Mouse (Mus musculus) ES-Bruce4 (cell line): ENCODE data around the gene Por. TPM values are rescaled to one million over a fixed set of nuclear protein-coding genes. Genes with fewer than 3 reads are reported as not detected.

Experiments
- H3K27ac ChIP-seq: 2 replicates; pipeline ENCODE4 v1.5.1; 2012; ENCODE audit warnings: low read length, inconsistent platforms; ENCODE audit not compliant: insufficient read depth
- H3K27me3 ChIP-seq: 2 replicates; pipeline ENCODE4 v1.6.1; 2012; ENCODE audit warnings: mild to moderate bottlenecking, low read length, inconsistent platforms; ENCODE audit not compliant: control insufficient read depth, poor library complexity, insufficient read depth, severe bottlenecking
- H3K36me3 ChIP-seq: 2 replicates; pipeline ENCODE4 v1.6.1; 2012; ENCODE audit warnings: inconsistent platforms, mild to moderate bottlenecking, low read length, moderate library complexity; ENCODE audit not compliant: control insufficient read depth, poor library complexity, insufficient read depth, severe bottlenecking
- H3K4me1 ChIP-seq: one replicate; pipeline ENCODE4 v1.8.1; 2011; ENCODE audit warnings: low read length; ENCODE audit not compliant: control insufficient read depth, insufficient read depth
- H3K4me3 ChIP-seq: 2 replicates; pipeline ENCODE4 v1.5.1; 2011; ENCODE audit warnings: low read depth, mild to moderate bottlenecking, low read length
- H3K9ac ChIP-seq: 2 replicates; pipeline ENCODE4 v1.6.1; 2012; ENCODE audit warnings: low read depth, mild to moderate bottlenecking, inconsistent platforms; ENCODE audit not compliant: poor library complexity, severe bottlenecking
- H3K9me3 ChIP-seq: replicated peaks from 2 replicates; pipeline ENCODE4 v1.6.1; 2012; ENCODE audit warnings: mild to moderate bottlenecking, low read length, inconsistent platforms; ENCODE audit not compliant: control insufficient read depth, poor library complexity, insufficient read depth, severe bottlenecking
- CTCF ChIP-seq: IDR thresholded peaks from one replicate; pipeline ENCODE4 v1.8.1; 2011; ENCODE audit warnings: low read depth, low read length
- EP300 ChIP-seq: IDR thresholded peaks from 2 replicates; pipeline ENCODE4 v1.6.1; 2011; ENCODE audit warnings: low read depth, low read length; ENCODE audit not compliant: insufficient read depth
- POLR2A ChIP-seq: IDR thresholded peaks from one replicate; pipeline ENCODE4 v1.8.1; 2011; ENCODE audit warnings: low read length; ENCODE audit not compliant: insufficient read depth
- polyA plus RNA-seq: library from polyadenylated mRNA; stranded (reverse); fragments of >200 nt; gene quantifications from 2 replicates; pipeline ENCODE4 v1.2.4, GENCODE M21; 2011; ENCODE audit warnings: low read depth; ENCODE audit not compliant: missing spikeins, insufficient read depth, insufficient read length

Gene Por
- polyA plus RNA-seq, 1 experiment, result 41.4 TPM

GRCm38 (mm10) chr5:135674349-135674775, 4.5 kb downstream of the Por start:
- TF ChIP-seq EP300, result no peak
- no peak for TF ChIP-seq CTCF
- no peak for TF ChIP-seq POLR2A
- Histone ChIP-seq H3K9me3 (no peaks in the 10 kb centered on the region), H3K27me3 (no peaks in the 10 kb centered on the region), H3K36me3 (no peaks in the 10 kb centered on the region), H3K27ac (peak overlapping the region; percentile 29), H3K9ac (no peak overlapping the region), H3K4me3 (no peak overlapping the region), H3K4me1 (peaks cover 4% of the 10 kb centered on the region)

- TF ChIP-seq POLR2A, result no peak
- TF ChIP-seq EP300, result peak; percentile 65; the same call in 1 of the 2 replicates
- no peak for TF ChIP-seq CTCF
- no peaks in the 10 kb centered on the region for H3K27me3 ChIP-seq
- H3K36me3 ChIP-seq, result no peaks in the 10 kb centered on the region
Measured at GRCm38 (mm10) chr5:135674821-135675220, 5.0 kb downstream of the Por start.

GRCm38 (mm10) chr5:135676696-135677095, 6.9 kb downstream of the Por start:
- Histone ChIP-seq H3K4me1 (peaks cover 4% of the 10 kb centered on the region), H3K36me3 (no peaks in the 10 kb centered on the region), H3K9me3 (peaks cover under 1% of the 10 kb centered on the region; the same call in 1 of the 2 replicates), H3K9ac (no peak overlapping the region), H3K27me3 (no peaks in the 10 kb centered on the region), H3K27ac (no peak overlapping the region), H3K4me3 (no peak overlapping the region)
- no peak for TF ChIP-seq POLR2A
- TF ChIP-seq EP300, result no peak
- TF ChIP-seq CTCF, result no peak

More at GRCm38 (mm10) chr5:135674821-135675220, 5.0 kb downstream of the Por start:
- H3K9me3 ChIP-seq, result no peaks in the 10 kb centered on the region
- peaks cover 4% of the 10 kb centered on the region for H3K4me1 ChIP-seq
- 0 out of 2 replicates have a peak overlapping the region, but pooled peaks have one; percentile 10 for H3K27ac ChIP-seq
- no peak overlapping the region for H3K9ac ChIP-seq
- no peak overlapping the region for H3K4me3 ChIP-seq

- Histone ChIP-seq H3K9me3 (peaks cover 2% of the 10 kb centered on the region; the same call in 1 of the 2 replicates), H3K4me3 (no peak overlapping the region), H3K9ac (no peak overlapping the region), H3K27me3 (no peaks in the 10 kb centered on the region), H3K4me1 (peaks cover 4% of the 10 kb centered on the region), H3K36me3 (no peaks in the 10 kb centered on the region), H3K27ac (no peak overlapping the region)
- TF ChIP-seq EP300 (no peak), CTCF (no peak), POLR2A (no peak)
Measured at GRCm38 (mm10) chr5:135677251-135677650, 7.4 kb downstream of the Por start.

- no peaks in the 10 kb centered on the region for H3K27me3 ChIP-seq
- no peak overlapping the region for H3K27ac ChIP-seq
- H3K9me3 ChIP-seq, result peaks cover 2% of the 10 kb centered on the region; the same call in 1 of the 2 replicates
- no peak overlapping the region for H3K9ac ChIP-seq
- H3K4me3 ChIP-seq, result no peak overlapping the region
- H3K4me1 ChIP-seq, result peaks cover 4% of the 10 kb centered on the region
- H3K36me3 ChIP-seq, result no peaks in the 10 kb centered on the region
- TF ChIP-seq EP300, result no peak
- TF ChIP-seq CTCF, result no peak
Measured at GRCm38 (mm10) chr5:135678481-135678880, 8.6 kb downstream of the Por start.

GRCm38 (mm10) chr5:135680967-135681545, 11.2 kb downstream of the Por start:
- H3K4me1 ChIP-seq, result peaks cover 3% of the 10 kb centered on the region
- no peak overlapping the region for H3K9ac ChIP-seq
- no peaks in the 10 kb centered on the region for H3K36me3 ChIP-seq
- no peaks in the 10 kb centered on the region for H3K27me3 ChIP-seq
- peaks cover 2% of the 10 kb centered on the region; the same call in 1 of the 2 replicates for H3K9me3 ChIP-seq
- no peak overlapping the region for H3K27ac ChIP-seq
- TF ChIP-seq EP300, result no peak
- no peak for TF ChIP-seq CTCF
- TF ChIP-seq POLR2A, result no peak
- H3K4me3 ChIP-seq, result no peak overlapping the region
